Mouse (Mus musculus) lung, embryonic 14.5 days (tissue): ENCODE measurements at regions not wholly inside any gene's neighbourhood (a gene's known extent, or its start where the extent isn't known, plus 50 kb on each side); places are given as distances from the start of the nearest gene placed in this dataset.
A peak's percentile ranks its signal among the peaks of the same experiment; 100 is the strongest.

Experiments used
- ATAC-seq: fragments of 200-750 bp; cut with Nextera tagmentation; 2 replicates; pipeline ENCODE4 v1.8.0; 2017; ENCODE audit warnings: mild to moderate bottlenecking, moderate TSS enrichment, moderate library complexity; ENCODE audit not compliant: insufficient read depth
- DNase-seq: peaks from one replicate; pipeline ENCODE4 v3.0.0-alpha.2; 2015
- H3K27ac ChIP-seq: fragments of 300-500 bp; sonication (generic); 2 replicates; pipeline ENCODE4 v1.5.1; 2014; ENCODE audit warnings: low read depth, mild to moderate bottlenecking, moderate library complexity
- H3K27me3 ChIP-seq: fragments of 300-500 bp; sonication (generic); 2 replicates; pipeline ENCODE4 v1.6.1; 2014; ENCODE audit warnings: low read length, control low read depth; ENCODE audit not compliant: insufficient read depth
- H3K36me3 ChIP-seq: fragments of 300-500 bp; sonication (generic); 2 replicates; pipeline ENCODE4 v1.6.1; 2014; ENCODE audit warnings: control low read depth; ENCODE audit not compliant: insufficient read depth
- H3K4me1 ChIP-seq: fragments of 300-500 bp; sonication (generic); 2 replicates; pipeline ENCODE4 v1.6.1; 2014; ENCODE audit warnings: antibody characterized with exemption, control low read depth; ENCODE audit not compliant: insufficient read depth
- H3K4me2 ChIP-seq: fragments of 300-500 bp; sonication (generic); 2 replicates; pipeline ENCODE4 v1.6.1; 2014; ENCODE audit warnings: mild to moderate bottlenecking
- H3K4me3 ChIP-seq: fragments of 300-500 bp; sonication (generic); 2 replicates; pipeline ENCODE4 v1.5.1; 2014; ENCODE audit warnings: low read depth, low read length
- H3K9ac ChIP-seq: fragments of 300-500 bp; sonication (generic); 2 replicates; pipeline ENCODE4 v1.6.1; 2014
- H3K9me3 ChIP-seq: fragments of 300-500 bp; sonication (generic); 2 replicates; pipeline ENCODE4 v1.6.1; 2016; ENCODE audit warnings: low read depth, low read length, control low read depth
- CTCF ChIP-seq: IDR thresholded peaks from 2 replicates; pipeline ENCODE4 v1.5.1; 2016; ENCODE audit warnings: antibody characterized with exemption, low read depth
- WGBS: fragments of 180-500 bp; shearing (Covaris S2); extraction: QIAGEN DNeasy Blood & Tissue Kit; methylation state at CpG from one replicate; pipeline ENCODE4 v1.1.7; 2014; 5-methylcytosine and 5-hydroxymethylcytosine counted together

GRCm38 (mm10) chr3:145207071-145207470, 85.2 kb upstream of the Col24a1 start:
- Histone ChIP-seq H3K9me3 (no peaks in the 10 kb centered on the region), H3K36me3 (no peaks in the 10 kb centered on the region), H3K4me1 (no peaks in the 10 kb centered on the region), H3K27ac (no peak overlapping the region), H3K27me3 (no peaks in the 10 kb centered on the region), H3K4me2 (no peak overlapping the region), H3K9ac (no peak overlapping the region), H3K4me3 (no peak overlapping the region)
- 58% methylated on average over 4 of the region's 4 CpGs for WGBS
- DNase-seq: no peak
- no peak for TF ChIP-seq CTCF
- no peak for ATAC-seq

DNA sequence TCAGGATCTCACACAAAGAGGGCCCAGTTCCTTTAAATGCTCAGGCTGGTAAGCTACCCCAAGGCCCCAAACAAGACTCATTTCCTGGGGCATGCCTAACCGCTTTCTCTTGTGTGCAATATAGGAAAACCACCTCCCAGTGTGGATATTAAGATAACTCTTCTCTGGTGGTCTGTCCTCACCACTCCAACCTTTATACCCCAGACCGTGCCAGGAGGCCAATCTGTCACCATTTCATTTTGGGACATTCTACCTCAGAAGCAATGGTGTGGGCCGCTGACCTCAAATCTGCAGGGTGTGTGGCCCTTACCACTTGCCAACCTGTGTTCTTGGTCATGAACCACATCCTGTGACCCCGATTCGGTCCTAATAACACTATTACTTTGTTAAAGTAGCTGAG, 82.1 kb upstream of the Col24a1 start:
- 92% methylated on average over 5 of the region's 5 CpGs for WGBS
- no peak overlapping the region for H3K4me3 ChIP-seq
- H3K27me3 ChIP-seq: no peaks in the 10 kb centered on the region
- no peaks in the 10 kb centered on the region for H3K36me3 ChIP-seq
- H3K4me1 ChIP-seq: no peaks in the 10 kb centered on the region
- ATAC-seq (no peak), DNase-seq (no peak)
- TF ChIP-seq CTCF: no peak
- H3K9me3 ChIP-seq: no peaks in the 10 kb centered on the region
- no peak overlapping the region for H3K9ac ChIP-seq
- no peak overlapping the region for H3K27ac ChIP-seq
- H3K4me2 ChIP-seq: no peak overlapping the region

DNA sequence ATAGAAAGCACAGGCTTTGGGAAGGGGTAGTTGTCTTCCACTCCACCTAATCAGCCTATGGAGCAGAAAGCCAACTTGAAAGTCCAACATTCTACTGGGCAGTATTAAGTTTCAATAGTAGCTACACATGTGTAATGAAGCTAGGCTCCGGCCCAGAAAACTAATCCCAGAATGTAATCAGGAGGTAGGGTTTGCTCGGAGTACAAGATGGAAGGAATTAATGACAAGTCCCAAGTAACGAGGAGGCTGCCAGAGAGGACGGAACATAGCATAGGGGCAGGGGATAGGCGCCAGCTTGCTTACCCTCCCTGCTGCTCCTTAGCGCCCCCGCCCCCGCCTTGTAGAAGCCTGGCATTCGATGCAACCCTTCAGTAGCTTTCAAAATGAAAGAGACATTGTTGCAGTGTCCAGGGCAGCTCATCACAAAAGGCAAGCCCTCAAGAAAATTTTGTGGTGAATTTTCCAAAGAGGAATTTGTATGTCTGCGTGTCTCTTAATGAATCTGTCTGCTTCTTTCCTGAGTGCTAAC, 75.2 kb upstream of the Col24a1 start:
- TF ChIP-seq CTCF: no peak
- Histone ChIP-seq H3K4me2 (no peak overlapping the region), H3K27me3 (no peaks in the 10 kb centered on the region), H3K4me1 (no peaks in the 10 kb centered on the region), H3K27ac (no peak overlapping the region), H3K36me3 (no peaks in the 10 kb centered on the region), H3K9ac (no peak overlapping the region), H3K4me3 (no peak overlapping the region), H3K9me3 (0 out of 2 replicates have a peak, but pooled peaks cover 4% of the 10 kb centered on the region)
- no peak for ATAC-seq
- DNase-seq: no peak
- 74% methylated on average over 10 of the region's 10 CpGs for WGBS

DNA sequence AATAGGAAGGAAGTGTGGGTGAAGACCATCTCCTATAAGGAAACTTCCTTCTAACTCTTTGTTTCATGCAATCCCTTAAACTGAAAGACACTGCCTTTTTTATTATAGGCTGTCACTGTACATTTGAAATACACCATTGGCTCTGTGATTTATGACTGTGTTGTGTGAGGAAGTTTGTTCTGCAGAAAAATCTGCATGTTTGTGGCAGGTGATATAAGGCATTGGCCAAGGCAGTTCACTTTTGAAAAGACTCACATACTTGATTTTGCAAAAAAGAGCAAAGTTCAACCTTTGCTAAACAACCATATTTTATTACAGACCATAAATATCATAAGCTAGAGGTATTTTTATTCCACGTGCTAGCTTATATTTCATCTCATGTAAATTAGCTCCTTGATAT, 69.3 kb upstream of the Col24a1 start:
- DNase-seq: no peak
- WGBS: 73% methylated on average over 1 of the region's 1 CpGs
- no peak for ATAC-seq

GRCm38 (mm10) chr3:145224040-145224439, 68.2 kb upstream of the Col24a1 start:
- Histone ChIP-seq H3K4me2 (no peak overlapping the region), H3K36me3 (no peaks in the 10 kb centered on the region), H3K4me1 (no peaks in the 10 kb centered on the region), H3K9ac (no peak overlapping the region), H3K9me3 (0 out of 2 replicates have a peak, but pooled peaks cover 4% of the 10 kb centered on the region), H3K27ac (no peak overlapping the region), H3K27me3 (no peaks in the 10 kb centered on the region), H3K4me3 (no peak overlapping the region)
- TF ChIP-seq CTCF: no peak
- DNase-seq: peak; percentile 7
- ATAC-seq: no peak
- WGBS: 53% methylated on average over 2 of the region's 2 CpGs

More for the DNA sequence above, 69.3 kb upstream of the Col24a1 start:
- TF ChIP-seq CTCF: no peak
- no peak overlapping the region for H3K4me3 ChIP-seq
- no peak overlapping the region for H3K27ac ChIP-seq
- H3K9ac ChIP-seq: no peak overlapping the region
- no peaks in the 10 kb centered on the region for H3K4me1 ChIP-seq
- H3K36me3 ChIP-seq: no peaks in the 10 kb centered on the region
- no peaks in the 10 kb centered on the region for H3K27me3 ChIP-seq
- 0 out of 2 replicates have a peak, but pooled peaks cover 4% of the 10 kb centered on the region for H3K9me3 ChIP-seq
- no peak overlapping the region for H3K4me2 ChIP-seq

GRCm38 (mm10) chr3:145230721-145231120, 61.6 kb upstream of the Col24a1 start:
- ATAC-seq: no peak
- no peak for DNase-seq
- no peaks in the 10 kb centered on the region for H3K9me3 ChIP-seq
- no peaks in the 10 kb centered on the region for H3K36me3 ChIP-seq
- TF ChIP-seq CTCF: no peak
- no peak overlapping the region for H3K27ac ChIP-seq
- H3K4me3 ChIP-seq: no peak overlapping the region
- no peaks in the 10 kb centered on the region for H3K27me3 ChIP-seq
- no peak overlapping the region for H3K4me2 ChIP-seq
- H3K9ac ChIP-seq: no peak overlapping the region
- H3K4me1 ChIP-seq: no peaks in the 10 kb centered on the region
- WGBS: 55% methylated on average over 6 of the region's 6 CpGs

DNA sequence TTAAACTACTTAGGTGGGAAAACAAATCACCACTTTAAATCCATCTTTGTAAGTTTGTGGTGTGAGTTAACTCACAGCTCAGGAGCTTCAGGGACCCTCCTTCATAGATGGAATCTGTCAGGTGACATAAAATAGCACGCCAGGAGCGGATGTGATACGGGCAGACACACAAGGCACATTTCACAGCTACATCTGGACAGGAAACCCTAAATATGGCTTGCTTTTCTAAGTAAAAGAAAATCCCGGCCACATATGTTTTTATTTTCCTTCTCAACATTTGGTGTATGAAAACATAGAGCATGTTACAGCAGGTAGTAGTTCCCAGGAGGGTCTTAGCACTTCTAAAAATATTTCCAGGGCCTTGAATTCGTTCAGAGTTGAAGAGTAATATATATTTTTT, 50.1 kb upstream of the Col24a1 start:
- DNase-seq: no peak
- 64% methylated on average over 5 of the region's 5 CpGs for whole genome bisulfite sequencing
- no peak for ATAC-seq
- Histone ChIP-seq H3K4me2 (no peak overlapping the region), H3K9ac (no peak overlapping the region), H3K27ac (no peak overlapping the region), H3K27me3 (no peaks in the 10 kb centered on the region), H3K36me3 (no peaks in the 10 kb centered on the region), H3K4me3 (no peak overlapping the region), H3K4me1 (0 out of 2 replicates have a peak, but pooled peaks cover 3% of the 10 kb centered on the region), H3K9me3 (no peaks in the 10 kb centered on the region)
- no peak for TF ChIP-seq CTCF
